In the genomic region with DNA sequence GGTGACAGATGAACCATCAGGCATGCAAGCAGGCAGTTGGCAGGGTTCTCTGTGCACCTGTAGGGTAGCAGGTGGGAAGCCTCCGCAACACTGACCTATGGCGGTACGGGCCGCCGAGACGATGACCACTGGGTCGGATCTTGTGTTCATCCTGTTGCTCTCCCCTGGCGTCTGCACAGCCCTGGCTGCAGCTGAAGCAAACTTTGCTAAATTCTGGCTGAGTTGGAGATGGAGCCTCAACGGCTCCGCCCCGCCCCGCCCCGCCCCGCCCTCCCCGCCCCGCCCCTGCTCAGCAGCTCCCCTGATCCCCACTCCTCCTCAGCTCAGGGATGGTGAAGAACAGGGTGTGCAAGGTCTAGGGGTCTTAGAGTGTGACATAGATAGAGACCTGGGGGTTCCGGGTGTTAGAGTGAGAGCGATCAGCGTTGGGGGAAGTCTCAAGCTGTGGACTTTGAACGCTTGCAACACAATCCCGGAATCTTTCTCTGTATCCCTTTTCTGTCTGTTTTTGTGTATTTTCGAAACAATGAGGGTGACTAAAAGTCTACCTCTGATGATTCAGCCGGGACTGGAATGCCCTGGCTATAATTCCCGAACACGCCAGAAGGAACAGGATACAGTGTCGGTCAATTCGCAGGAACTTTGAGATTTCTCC, we compare ENCODE assay signal across 8 mouse cellular contexts. TPM values are rescaled to one million over a fixed set of nuclear protein-coding genes. Genes with fewer than 3 reads are reported as not detected.
DNase-seq lines count a peak whose midpoint lies in the region; ATAC-seq and TF ChIP-seq lines count a peak whose summit lies in the region.

A gene (minus strand): TSS at position 450 of the 655 bp plus-strand sequence.

- no peak within 1 kb of the TSS for H3K27ac ChIP-seq in left cerebral cortex, adult 2 months
- no peak within 1 kb of the TSS for H3K27ac ChIP-seq in heart, embryonic 16.5 days (ENCODE audit: low read length)
- H3K27ac ChIP-seq in limb, embryonic 10.5 days: no peak within 1 kb of the TSS
- no peak within 1 kb of the TSS for H3K27ac ChIP-seq in neural tube, embryonic 12.5 days

- intact Hi-C loops in left cerebral cortex, adult 2 months (cut with DNase I): no loop called here
- intact Hi-C loops in left cerebral cortex, postnatal 25 days (cut with DNase I): no loop called here

- no peak for DNase-seq in left cerebral cortex, adult 2 months (ENCODE audit: extremely low spot score in 1 of 2, low spot score in 2 of 2)
- DNase-seq in left cerebral cortex, postnatal 25 days (ENCODE audit: low spot score in 2 of 2): no peak
- peak; percentile 73 for DNase-seq in cerebellum, adult 9-11 months
- peak; percentile 44 for DNase-seq in limb, embryonic 10.5 days (ENCODE audit: low spot score)
- DNase-seq in T-cell, adult 2 months (ENCODE audit: low spot score): no peak
- DNase-seq in right cerebral cortex, adult 18-20 months: no peak

- H3K9me3 ChIP-seq in heart, embryonic 16.5 days (replicated peaks; ENCODE audit: control insufficient read depth, low read length): no peaks in the 10 kb centered on the region
- H3K9me3 ChIP-seq in limb, embryonic 10.5 days (replicated peaks): no peaks in the 10 kb centered on the region
- H3K9me3 ChIP-seq in neural tube, embryonic 12.5 days: no peaks in the 10 kb centered on the region

- peak; percentile 52 for ATAC-seq in heart, embryonic 16.5 days (replicated peaks; ENCODE audit: extremely low read depth, insufficient read depth, low FRiP score)
- ATAC-seq in neural tube, embryonic 12.5 days (ENCODE audit: low FRiP score, low read depth): peak; percentile 37; the same call in 1 of the 2 replicates

- H3K27me3 ChIP-seq in heart, embryonic 16.5 days (ENCODE audit: control insufficient read depth, insufficient read depth, low read length): no peaks in the 10 kb centered on the region
- no peaks in the 10 kb centered on the region for H3K27me3 ChIP-seq in limb, embryonic 10.5 days (ENCODE audit: low read depth, poor library complexity, severe bottlenecking)
- H3K27me3 ChIP-seq in neural tube, embryonic 12.5 days (replicated peaks): no peaks in the 10 kb centered on the region

- peak within 1 kb of the TSS; percentile 73 for H3K4me2 ChIP-seq in heart, embryonic 16.5 days (ENCODE audit: low read depth, low read length)
- peak within 1 kb of the TSS; percentile 45 for H3K4me2 ChIP-seq in neural tube, embryonic 12.5 days (replicated peaks)

- peak within 1 kb of the TSS; percentile 49; the same call in 1 of the 2 replicates for H3K9ac ChIP-seq in heart, embryonic 16.5 days (ENCODE audit: low read length)
- peak within 1 kb of the TSS; percentile 5; the same call in 1 of the 2 replicates for H3K9ac ChIP-seq in neural tube, embryonic 12.5 days

- peak within 1 kb of the TSS; percentile 1; the same call in 1 of the 2 replicates for H3K4me3 ChIP-seq in left cerebral cortex, adult 2 months
- H3K4me3 ChIP-seq in heart, embryonic 16.5 days (ENCODE audit: low read length): peak within 1 kb of the TSS; percentile 34
- H3K4me3 ChIP-seq in limb, embryonic 10.5 days: peak within 1 kb of the TSS; percentile 38
- no peak within 1 kb of the TSS for H3K4me3 ChIP-seq in neural tube, embryonic 12.5 days

- H3K4me1 ChIP-seq in heart, embryonic 16.5 days (ENCODE audit: control insufficient read depth, insufficient read depth, low read length): no peaks in the 10 kb centered on the region
- peaks cover 7% of the 10 kb centered on the region for H3K4me1 ChIP-seq in limb, embryonic 10.5 days
- H3K4me1 ChIP-seq in neural tube, embryonic 12.5 days: peaks cover 6% of the 10 kb centered on the region

- H3K36me3 ChIP-seq in heart, embryonic 16.5 days (ENCODE audit: control insufficient read depth, insufficient read depth): peaks cover 7% of the 10 kb centered on the region; the same call in 1 of the 2 replicates
- H3K36me3 ChIP-seq in limb, embryonic 10.5 days: peaks cover 32% of the 10 kb centered on the region
- peaks cover 29% of the 10 kb centered on the region for H3K36me3 ChIP-seq in neural tube, embryonic 12.5 days

- 15% methylated on average over 27 of the region's 27 CpGs for WGBS in heart, embryonic 16.5 days
- WGBS in limb, embryonic 10.5 days: 20% methylated on average over 27 of the region's 27 CpGs
- 15% methylated on average over 27 of the region's 27 CpGs for WGBS in neural tube, embryonic 12.5 days

- no peak for TF ChIP-seq CTCF in left cerebral cortex, adult 2 months (IDR thresholded peaks at IDR 0.05)

RNA-seq across cellular contexts. Expression of the gene that starts here (rescaled TPM):
- total RNA-seq in left cerebral cortex, adult 2 months (2021): 1 to 10 TPM; 5.0 TPM
- total RNA-seq in left cerebral cortex, postnatal 25 days (2021): 1 to 10 TPM; 2.6 to 3.9 TPM
- polyA plus RNA-seq in heart, embryonic 16.5 days (2015; fragmentation: Nextera tagmentation; extraction: Ambion mirVana): 0.30 and 0.33 TPM in 2 replicates
- 0.98 and 1.3 TPM in 2 replicates for polyA plus RNA-seq in limb, embryonic 10.5 days (2016; fragmentation: Nextera tagmentation; extraction: Ambion mirVana)
- polyA plus RNA-seq in neural tube, embryonic 12.5 days (2016; fragmentation: Nextera tagmentation; extraction: Ambion mirVana): 0.60 and 1.2 TPM in 2 replicates

Comparison
In these comparisons a context has a peak if more than half of its experiments do, and no peak if none do; other contexts are left out.
1. Peak in ATAC-seq, H3K4me3 ChIP-seq, H3K9ac ChIP-seq and H3K4me2 ChIP-seq in heart, embryonic 16.5 days; RNA of the gene not detected or under 1 TPM.
2. DNase-seq: peak in cerebellum, adult 9-11 months (single experiment) and limb, embryonic 10.5 days (single experiment); none in left cerebral cortex, adult 2 months (0 of 2), left cerebral cortex, postnatal 25 days (0 of 2), T-cell, adult 2 months (single experiment) and right cerebral cortex, adult 18-20 months (single experiment).